Mouse (Mus musculus) embryonic fibroblast, embryonic 13.5 days (primary cell): ENCODE results near the gene Gm5426.

Source experiments
- CTCF ChIP-seq: IDR thresholded peaks from 2 replicates; pipeline ENCODE4 v1.5.1; 2011; ENCODE audit warnings: mild to moderate bottlenecking, control low read depth, low read length, moderate library complexity, borderline replicate concordance; ENCODE audit not compliant: insufficient read depth
- POLR2A ChIP-seq: IDR thresholded peaks from 2 replicates; pipeline ENCODE4 v1.6.1; 2011; ENCODE audit warnings: low read depth, mild to moderate bottlenecking, control low read depth, low read length, moderate library complexity

GRCm38 (mm10) chr10:96107825-96108224, 28.6 kb upstream of the Gm5426 start:
- TF ChIP-seq CTCF, result no peak
- no peak for TF ChIP-seq POLR2A
